Mouse (Mus musculus) neutrophil, adult 65 days (primary cell): ENCODE results near the gene Nuak1. TPM values are rescaled to one million over a fixed set of nuclear protein-coding genes. Genes with fewer than 3 reads are reported as not detected.

ENCODE experiments used
- total RNA-seq: library from RNA; stranded (reverse); gene quantifications from 2 replicates; pipeline ENCODE4 v1.2.4, GENCODE M21; 2023

Gene Nuak1
- total RNA-seq, result 1.2 and 2.4 TPM in 2 replicates

GRCm38 (mm10) chr10:84440541-84441433 is at the start of gene Nuak1:
Nuak1 (minus strand) TSS chr10:84440597.

Other genes starting within 250 kb of the Nuak1 start
- 261 and 314 TPM in 2 replicates for gene Ckap4, start 93.5 kb upstream of the Nuak1 start, total RNA-seq
- 112 and 113 TPM in 2 replicates for gene Tcp11l2, start 136.0 kb upstream of the Nuak1 start, total RNA-seq
- gene Polr3b, start 181.7 kb upstream of the Nuak1 start, total RNA-seq, result 19.1 and 28.5 TPM in 2 replicates